Mouse (Mus musculus) heart, embryonic 15.5 days (tissue): ENCODE data around the gene Cstl1. TPM values are rescaled to one million over a fixed set of nuclear protein-coding genes. Genes with fewer than 3 reads are reported as not detected.
"Not testable (repeated sequence)": the region's sequence is repeated elsewhere in the genome, so short reads cannot be mapped to it uniquely, and the experiment has no call there.

Experiments used
- ATAC-seq: fragments of 200-750 bp; cut with Nextera tagmentation; replicated peaks from 2 replicates; pipeline ENCODE4 v1.8.0; 2017; ENCODE audit warnings: low read depth, moderate TSS enrichment; ENCODE audit not compliant: insufficient number of reproducible peaks, insufficient read depth, low FRiP score
- H3K27ac ChIP-seq: fragments of 300-500 bp; sonication (generic); 2 replicates; pipeline ENCODE4 v1.5.1; 2015; ENCODE audit warnings: mild to moderate bottlenecking, inconsistent platforms
- H3K27me3 ChIP-seq: fragments of 300-500 bp; sonication (generic); 2 replicates; pipeline ENCODE4 v1.6.1; 2015; ENCODE audit warnings: inconsistent platforms
- H3K36me3 ChIP-seq: fragments of 300-500 bp; sonication (generic); 2 replicates; pipeline ENCODE4 v1.6.1; 2015; ENCODE audit warnings: mild to moderate bottlenecking, inconsistent platforms
- H3K4me1 ChIP-seq: fragments of 300-500 bp; sonication (generic); replicated peaks from 2 replicates; pipeline ENCODE4 v1.6.1; 2015; ENCODE audit warnings: inconsistent platforms
- H3K4me2 ChIP-seq: fragments of 300-500 bp; sonication (generic); 2 replicates; pipeline ENCODE4 v1.6.1; 2015; ENCODE audit warnings: inconsistent platforms, mild to moderate bottlenecking, moderate library complexity
- H3K4me3 ChIP-seq: fragments of 300-500 bp; sonication (generic); 2 replicates; pipeline ENCODE4 v1.5.1; 2015; ENCODE audit warnings: mild to moderate bottlenecking, inconsistent platforms
- H3K9ac ChIP-seq: fragments of 300-500 bp; sonication (generic); 2 replicates; pipeline ENCODE4 v1.6.1; 2015; ENCODE audit warnings: mild to moderate bottlenecking, inconsistent platforms
- H3K9me3 ChIP-seq: fragments of 300-500 bp; sonication (generic); replicated peaks from 2 replicates; pipeline ENCODE4 v1.6.1; 2016; ENCODE audit warnings: inconsistent platforms
- WGBS: fragments of 180-500 bp; shearing (Covaris S2); methylation state at CpG from one replicate; pipeline ENCODE4 v1.1.7; 2015; ENCODE audit warnings: mixed read lengths; 5-methylcytosine and 5-hydroxymethylcytosine counted together
- polyA plus RNA-seq: library from polyadenylated mRNA; unstranded; fragments of >200 nt; fragmentation: Nextera tagmentation; extraction: Ambion mirVana; gene quantifications from 2 replicates; pipeline ENCODE4 v1.2.1, GENCODE M21; 2015

The Cstl1 gene
- polyA plus RNA-seq, 1 experiment from 2014 or later = not detected

- Histone ChIP-seq H3K4me3 (peak overlapping the region; percentile 43), H3K9ac (no peak overlapping the region), H3K27me3 (peaks cover 4% of the 10 kb centered on the region; the same call in 1 of the 2 replicates), H3K36me3 (no peaks in the 10 kb centered on the region), H3K4me1 (no peaks in the 10 kb centered on the region), H3K27ac (no peak overlapping the region), H3K4me2 (peak overlapping the region; percentile 72), H3K9me3 (no peaks in the 10 kb centered on the region)
- 0 out of 2 replicates have a peak, but pooled peaks have one; percentile 39 for ATAC-seq
- 16% methylated on average over 15 of the region's 15 CpGs for WGBS
Observed at GRCm38 (mm10) chr2:148751893-148752813, 2.0 kb downstream of the Cstl1 start.

- Histone ChIP-seq H3K36me3 (no peaks in the 10 kb centered on the region), H3K9ac (no peak overlapping the region), H3K27me3 (peaks cover 4% of the 10 kb centered on the region; the same call in 1 of the 2 replicates), H3K27ac (no peak overlapping the region), H3K4me3 (no peak overlapping the region), H3K9me3 (no peaks in the 10 kb centered on the region), H3K4me1 (no peaks in the 10 kb centered on the region), H3K4me2 (no peak overlapping the region)
- WGBS = 52% methylated on average over 1 of the region's 1 CpGs
- no peak for ATAC-seq
Observed at GRCm38 (mm10) chr2:148754310-148754846, 4.2 kb downstream of the Cstl1 start.

DNA sequence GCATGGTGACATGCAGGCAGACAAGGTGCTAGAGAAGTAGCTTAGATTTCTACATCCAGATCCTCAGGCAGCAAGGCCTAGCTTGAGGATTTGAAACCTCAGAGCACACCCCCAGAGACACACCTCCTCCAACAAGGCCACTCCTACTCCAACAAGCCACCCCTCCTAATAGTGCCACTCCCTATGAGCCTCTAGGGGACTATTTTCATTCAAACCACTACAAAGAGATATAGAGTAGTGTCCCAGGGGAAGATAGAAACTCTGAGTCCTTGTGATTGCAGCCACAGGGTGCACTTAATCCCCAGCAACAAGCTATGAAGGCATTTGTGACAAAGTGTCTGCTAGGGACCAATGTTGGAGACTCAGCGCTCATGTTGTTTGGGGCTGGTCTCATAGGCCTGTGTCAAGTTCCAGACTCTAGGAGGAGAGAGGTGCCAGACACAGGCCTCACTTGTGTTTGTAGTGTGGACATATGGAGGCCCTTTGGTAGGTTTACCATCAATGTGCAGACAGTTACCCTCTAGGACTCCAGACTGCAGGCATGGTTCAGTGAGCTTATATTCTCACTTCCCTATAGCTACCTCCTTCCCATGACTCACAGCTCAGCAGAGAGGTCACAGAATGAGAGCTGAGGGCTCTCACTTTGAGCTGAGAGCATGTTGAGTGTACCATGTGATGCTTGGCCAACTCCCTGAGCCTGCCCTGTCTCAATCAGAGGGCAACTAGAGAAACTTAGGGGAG lies 13.7 kb downstream of the Cstl1 start:
- no peak overlapping the region for H3K4me3 ChIP-seq
- no peak overlapping the region for H3K27ac ChIP-seq
- no peaks in the 10 kb centered on the region for H3K9me3 ChIP-seq
- H3K4me1 ChIP-seq = no peaks in the 10 kb centered on the region
- H3K4me2 ChIP-seq = no peak overlapping the region
- no peaks in the 10 kb centered on the region for H3K36me3 ChIP-seq
- WGBS = 100% methylated on average over 1 of the region's 1 CpGs
- no peaks in the 10 kb centered on the region for H3K27me3 ChIP-seq
- ATAC-seq = no peak
- no peak overlapping the region for H3K9ac ChIP-seq

DNA sequence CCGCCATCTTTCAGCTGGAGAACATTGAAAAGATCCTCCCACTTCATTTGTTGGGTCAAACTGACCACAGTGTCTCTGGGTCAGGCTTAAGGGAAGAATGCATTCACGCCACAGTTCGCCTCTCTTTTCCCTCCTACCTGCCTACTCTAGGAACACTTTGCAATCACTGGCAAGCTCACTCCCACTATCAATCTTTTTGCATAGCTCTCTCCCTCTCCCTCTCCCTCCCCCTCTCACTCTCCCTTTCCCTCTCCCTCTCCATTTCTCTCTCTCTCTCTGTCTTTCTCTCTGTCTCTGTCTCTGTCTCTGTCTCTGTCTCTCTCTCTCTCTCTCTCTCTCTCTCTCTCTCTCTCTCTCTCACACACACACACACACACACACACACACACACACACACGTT lies 21.2 kb downstream of the Cstl1 start, which contains the start of gene Cst11:
Gene Cst11, minus strand, starts transcription at position 101 of the 400 bp plus-strand sequence.
- not testable (repeated sequence) for H3K27ac ChIP-seq, H3K4me3 ChIP-seq, H3K27me3 ChIP-seq, ATAC-seq, H3K9me3 ChIP-seq, H3K4me2 ChIP-seq, H3K9ac ChIP-seq, H3K4me1 ChIP-seq, H3K36me3 ChIP-seq
- 71% methylated on average over 4 of the region's 4 CpGs for WGBS

GRCm38 (mm10) chr2:148781709-148782108 lies 31.6 kb downstream of the Cstl1 start, which contains the start of gene 8030411F24Rik:
8030411F24Rik (plus strand) TSS chr2:148782009.
- no peak within 1 kb of the TSS for H3K27ac ChIP-seq
- no peaks in the 10 kb centered on the region for H3K9me3 ChIP-seq
- H3K4me1 ChIP-seq = no peaks in the 10 kb centered on the region
- H3K27me3 ChIP-seq = no peaks in the 10 kb centered on the region
- H3K4me2 ChIP-seq = no peak within 1 kb of the TSS
- H3K4me3 ChIP-seq = no peak within 1 kb of the TSS
- H3K36me3 ChIP-seq = no peaks in the 10 kb centered on the region
- H3K9ac ChIP-seq = no peak within 1 kb of the TSS
- 0% methylated on average over 1 of the region's 1 CpGs for WGBS
- no peak for ATAC-seq

DNA sequence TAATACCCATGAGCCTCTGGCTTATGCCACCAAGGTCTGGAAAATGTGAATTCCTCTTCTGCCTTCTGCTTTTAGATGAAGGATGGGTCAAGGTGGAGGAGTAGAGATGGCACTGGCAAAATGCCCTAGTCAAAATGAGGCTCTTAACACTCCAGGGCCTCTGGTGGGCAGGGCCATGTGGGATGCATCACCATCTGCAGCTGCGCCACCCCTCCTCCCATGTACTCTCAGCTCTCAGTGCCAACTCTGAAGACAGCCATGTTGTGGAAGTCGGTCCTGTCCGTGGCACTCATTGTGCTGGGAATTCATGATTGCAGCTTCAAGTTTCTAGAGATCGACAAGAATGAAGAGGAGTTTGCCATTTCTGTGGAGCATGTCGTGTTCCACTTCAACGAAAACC lies 39.0 kb downstream of the Cstl1 start, which contains the start of gene Cst12:
Gene Cst12, plus strand, starts transcription at position 220 of the 400 bp plus-strand sequence.
- WGBS = 81% methylated on average over 6 of the region's 6 CpGs
- Histone ChIP-seq H3K4me1 (no peaks in the 10 kb centered on the region), H3K36me3 (no peaks in the 10 kb centered on the region), H3K4me3 (no peak within 1 kb of the TSS), H3K27me3 (no peaks in the 10 kb centered on the region), H3K27ac (no peak within 1 kb of the TSS), H3K9me3 (no peaks in the 10 kb centered on the region), H3K9ac (no peak within 1 kb of the TSS), H3K4me2 (no peak within 1 kb of the TSS)
- ATAC-seq = no peak

DNA sequence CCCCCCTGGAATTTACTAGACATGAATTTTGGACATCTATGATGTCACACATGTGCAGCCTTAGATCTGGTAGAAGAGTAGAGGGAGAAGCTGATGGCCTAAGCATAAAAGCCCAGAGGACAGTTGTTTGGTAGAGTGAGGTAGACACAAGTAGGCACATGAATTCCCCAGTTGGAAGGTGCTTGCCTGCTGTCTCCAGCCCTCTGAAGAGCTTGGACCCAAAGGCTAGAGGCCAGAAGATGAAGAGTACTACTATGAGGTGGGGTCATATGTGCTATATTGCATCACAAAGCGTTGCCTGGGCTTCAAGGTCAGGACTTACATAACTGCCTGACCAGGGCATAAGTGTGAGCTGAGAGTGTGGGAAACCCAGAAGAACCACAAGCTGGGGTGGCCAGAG lies 48.3 kb downstream of the Cstl1 start, which contains the start of gene Cst8:
Gene Cst8, plus strand, starts transcription at position 301 of the 400 bp plus-strand sequence.
- WGBS = 79% methylated on average over 1 of the region's 1 CpGs
- no peak for ATAC-seq
- Histone ChIP-seq H3K4me3 (no peak within 1 kb of the TSS), H3K4me2 (no peak within 1 kb of the TSS), H3K9me3 (no peaks in the 10 kb centered on the region), H3K4me1 (peaks cover 4% of the 10 kb centered on the region; the same call in 1 of the 2 replicates), H3K36me3 (no peaks in the 10 kb centered on the region), H3K27ac (no peak within 1 kb of the TSS), H3K9ac (no peak within 1 kb of the TSS), H3K27me3 (no peaks in the 10 kb centered on the region)

DNA sequence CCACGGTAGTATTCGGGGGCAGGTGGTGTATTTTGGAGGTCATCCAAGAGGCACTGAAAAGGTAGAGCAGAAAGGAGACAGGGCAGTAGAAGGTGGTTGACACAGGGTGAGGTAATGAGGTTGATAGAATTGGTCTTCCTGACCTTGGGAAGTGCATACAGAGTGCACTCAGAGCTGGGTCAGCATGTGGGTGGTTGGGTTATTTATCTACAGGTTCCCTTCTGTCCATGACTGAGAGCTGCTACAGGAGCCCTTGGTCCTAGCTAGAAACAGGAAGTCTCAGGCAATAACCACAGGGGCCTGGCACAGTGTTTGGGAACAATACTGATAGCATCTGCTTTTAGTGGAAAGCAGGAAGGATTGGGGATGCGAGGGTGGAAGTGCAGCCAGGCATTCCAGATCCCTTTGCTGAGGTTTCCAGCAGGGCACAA lies 51.3 kb downstream of the Cstl1 start:
- WGBS = 35% methylated on average over 3 of the region's 3 CpGs
- no peak for ATAC-seq
- Histone ChIP-seq H3K4me1 (peaks cover 4% of the 10 kb centered on the region; the same call in 1 of the 2 replicates), H3K27ac (peak overlapping the region; percentile 36), H3K9me3 (no peaks in the 10 kb centered on the region), H3K27me3 (no peaks in the 10 kb centered on the region), H3K9ac (no peak overlapping the region), H3K4me3 (no peak overlapping the region), H3K4me2 (no peak overlapping the region), H3K36me3 (no peaks in the 10 kb centered on the region)

Other genes with a start within 250 kb of the Cstl1 start
- gene Nxt1, start 77.8 kb upstream of the Cstl1 start, polyA plus RNA-seq = 41.0 and 50.5 TPM in 2 replicates
- 14.3 and 15.1 TPM in 2 replicates for gene Gzf1, start 69.3 kb upstream of the Cstl1 start, polyA plus RNA-seq
- 2.5 and 3.3 TPM in 2 replicates for gene Napb, start 17.9 kb upstream of the Cstl1 start, polyA plus RNA-seq
- not detected in 2 replicates for gene Cst11, start 21.1 kb downstream of the Cstl1 start, polyA plus RNA-seq
- gene 8030411F24Rik, start 31.7 kb downstream of the Cstl1 start, polyA plus RNA-seq = not detected in 2 replicates
- gene Cst12, start 39.0 kb downstream of the Cstl1 start, polyA plus RNA-seq = not detected in 2 replicates
- gene Cst8, start 48.4 kb downstream of the Cstl1 start, polyA plus RNA-seq = not detected in 2 replicates
- gene Cst13, start 69.7 kb downstream of the Cstl1 start, polyA plus RNA-seq = not detected in 2 replicates
- 2.9 and 5.3 TPM in 2 replicates for gene Cst9, start 84.8 kb downstream of the Cstl1 start, polyA plus RNA-seq
- gene 9230104L09Rik, start 114.7 kb downstream of the Cstl1 start, polyA plus RNA-seq = 0.49 and 0.53 TPM in 2 replicates
- gene Cst3, start 125.3 kb downstream of the Cstl1 start, polyA plus RNA-seq = 654 and 710 TPM in 2 replicates